In genomic region chr2:35171341-35171861, GRCm38 (mm10) we compare ENCODE assay signal across 9 mouse cellular contexts. TPM values are rescaled to one million over a fixed set of nuclear protein-coding genes. Genes with fewer than 3 reads are reported as not detected.
A peak's percentile ranks its signal among the peaks of the same experiment; 100 is the strongest.
DNase-seq lines count a peak whose midpoint lies in the region; ATAC-seq lines count a peak whose summit lies in the region.
"Had no signal": no experiment of that assay in that cellular context is flagged by ENCODE, and none has a peak within 500 bp of the region (broad histone marks: within the 10 kb centered on the region; RNA-seq: fewer than 3 reads in every experiment).

No protein-coding gene starts in this region.

- H3K4me1 ChIP-seq in heart, embryonic 14.5 days (ENCODE audit: control insufficient read depth in 2 of 2, insufficient read depth in 2 of 2, low read length in 2 of 2): peaks cover 14 to 18% of the 10 kb centered on the region in 2 experiments
- H3K4me1 ChIP-seq in lung, embryonic 16.5 days (replicated peaks; ENCODE audit: control insufficient read depth, insufficient read depth, low read length): peaks cover 9% of the 10 kb centered on the region

- H3K36me3 ChIP-seq in heart, embryonic 14.5 days (ENCODE audit: control insufficient read depth, insufficient read depth, low read length): peaks cover 96% of the 10 kb centered on the region
- peaks cover 53% of the 10 kb centered on the region for H3K36me3 ChIP-seq in lung, embryonic 16.5 days (ENCODE audit: control insufficient read depth, insufficient read depth, low read length)

- WGBS in heart, embryonic 14.5 days: 59% methylated on average over 10 of the region's 10 CpGs
- WGBS in lung, embryonic 16.5 days: 72% methylated on average over 10 of the region's 10 CpGs

- no peak overlapping the region for H3K4me3 ChIP-seq in heart, embryonic 14.5 days (ENCODE audit: control insufficient read depth in 1 of 2, insufficient read depth in 1 of 2, low read depth in 1 of 2, low read length in 2 of 2)
- no peak overlapping the region for H3K4me3 ChIP-seq in lung, embryonic 16.5 days (ENCODE audit: low read length)

- H3K27ac ChIP-seq in heart, embryonic 14.5 days (replicated peaks in 1 of 2; ENCODE audit: control insufficient read depth in 1 of 2, insufficient read depth in 1 of 2, low read depth in 2 of 2, low read length in 2 of 2): peak overlapping the region; percentile 83 to 85
- H3K27ac ChIP-seq in lung, embryonic 16.5 days (ENCODE audit: low read length): peak overlapping the region; percentile 91
- H3K27ac ChIP-seq: hindbrain, embryonic 14.5 days had no signal

- no peaks in the 10 kb centered on the region for H3K27me3 ChIP-seq in heart, embryonic 14.5 days (ENCODE audit: control insufficient read depth, insufficient read depth, low read length)
- no peaks in the 10 kb centered on the region for H3K27me3 ChIP-seq in lung, embryonic 16.5 days (ENCODE audit: control insufficient read depth, insufficient read depth, low read depth, low read length)

- peak; percentile 41 for DNase-seq in adipocyte (ENCODE audit: low spot score)
- peak; percentile 74 for DNase-seq in adrenal gland, postnatal 14 days
- DNase-seq in right cerebral cortex, postnatal 4 days: no peak
- no peak for DNase-seq in spleen, adult 18-20 months

- peak; percentile 87 for ATAC-seq in heart, embryonic 14.5 days (ENCODE audit: insufficient number of reproducible peaks, insufficient read depth, low FRiP score, low read depth)
- ATAC-seq in lung, embryonic 16.5 days (ENCODE audit: low read depth): peak; percentile 95
- no peak for ATAC-seq in megakaryocyte progenitor cell, adult 5-6 weeks (replicated peaks; ENCODE audit: poor library complexity)
- ATAC-seq in frontal cortex, adult (ENCODE audit: low TSS enrichment): no peak

- H3K9me3 ChIP-seq in heart, embryonic 14.5 days (ENCODE audit: control insufficient read depth, low read length): no peaks in the 10 kb centered on the region
- no peaks in the 10 kb centered on the region for H3K9me3 ChIP-seq in lung, embryonic 16.5 days (ENCODE audit: control insufficient read depth, low read length)

- H3K9ac ChIP-seq in heart, embryonic 14.5 days (ENCODE audit: low read length): 0 out of 2 replicates have a peak overlapping the region, but pooled peaks have one; percentile 27
- H3K9ac ChIP-seq in lung, embryonic 16.5 days (ENCODE audit: low read length): 0 out of 2 replicates have a peak overlapping the region, but pooled peaks have one; percentile 30
- H3K9ac ChIP-seq: hindbrain, embryonic 14.5 days had no signal

- H3K4me2 ChIP-seq in heart, embryonic 14.5 days (ENCODE audit: low read length): no peak overlapping the region
- H3K4me2 ChIP-seq in lung, embryonic 16.5 days (ENCODE audit: low read depth, low read length): no peak overlapping the region
- H3K4me2 ChIP-seq: hindbrain, embryonic 14.5 days had no signal

RNA-seq across cellular contexts. Expression of gene Rab14, which starts 29.5 kb away (rescaled TPM):
- 184 and 199 TPM in 2 replicates for total RNA-seq in adrenal gland, postnatal 14 days (2021)
- polyA plus RNA-seq in heart, embryonic 14.5 days (2014; fragmentation: Nextera tagmentation; extraction: Ambion mirVana): 251 and 262 TPM in 2 replicates
- 349 and 387 TPM in 2 replicates for polyA plus RNA-seq in lung, embryonic 16.5 days (2015; fragmentation: Nextera tagmentation; extraction: Ambion mirVana)
- 110 and 111 TPM in 2 replicates for total RNA-seq in megakaryocyte progenitor cell, adult 5-6 weeks (2015)
- 105 and 106 TPM in 2 replicates for total RNA-seq in megakaryocyte progenitor cell, adult 5-6 weeks (2017)

Comparison
In these comparisons a context has a peak if more than half of its experiments do, and no peak if none do; other contexts are left out.
1. DNase-seq: peak in adipocyte (single experiment) and adrenal gland, postnatal 14 days (single experiment); none in right cerebral cortex, postnatal 4 days (single experiment) and spleen, adult 18-20 months (0 of 2).
2. ATAC-seq: peak in heart, embryonic 14.5 days (single experiment) and lung, embryonic 16.5 days (single experiment); none in megakaryocyte progenitor cell, adult 5-6 weeks (single experiment) and frontal cortex, adult (single experiment).